Comparison of ENCODE assay signal across 8 mouse cellular contexts in the genomic region with DNA sequence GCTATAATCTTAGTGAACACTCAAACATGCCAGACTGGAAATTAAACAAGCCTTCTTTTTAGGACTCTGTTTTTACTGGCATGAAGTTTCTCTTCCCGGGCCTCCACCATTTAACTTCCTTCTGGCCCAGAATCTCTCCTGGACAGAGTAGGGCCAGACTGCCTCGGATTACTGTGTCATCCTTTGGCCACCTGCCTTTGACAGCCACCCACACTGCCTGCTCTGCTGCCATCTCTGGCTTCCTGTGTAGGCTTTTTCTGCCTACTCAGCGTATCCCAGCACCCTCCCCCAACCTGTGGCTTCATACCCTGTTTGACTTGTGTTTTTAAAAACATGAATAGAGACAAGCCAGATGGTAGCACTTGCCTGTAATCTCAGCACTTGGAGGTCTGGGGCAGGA.
DNase-seq lines count a peak whose midpoint lies in the region; ATAC-seq and TF ChIP-seq lines count a peak whose summit lies in the region.

No protein-coding gene starts in this region.

- peaks cover 28% of the 10 kb centered on the region for H3K36me3 ChIP-seq in forebrain, embryonic 13.5 days (ENCODE audit: poor library complexity, severe bottlenecking)
- H3K36me3 ChIP-seq in hindbrain, embryonic 12.5 days: peaks cover 16% of the 10 kb centered on the region; the same call in 1 of the 2 replicates

- TF ChIP-seq CTCF in layer of hippocampus, adult 2 months (conservative IDR thresholded peaks at IDR 0.05): no peak

- 0 out of 2 replicates have a peak, but pooled peaks cover 3% of the 10 kb centered on the region for H3K4me1 ChIP-seq in forebrain, embryonic 13.5 days
- H3K4me1 ChIP-seq in hindbrain, embryonic 12.5 days: peaks cover 4% of the 10 kb centered on the region; the same call in 1 of the 2 replicates

- peak; percentile 36; the same call in 1 of the 2 replicates for ATAC-seq in neutrophil, adult 5-6 weeks (ENCODE audit: extremely low read depth, insufficient number of reproducible peaks, low FRiP score, poor library complexity, severe bottlenecking)
- ATAC-seq in forebrain, embryonic 13.5 days: no peak
- no peak for ATAC-seq in hindbrain, embryonic 12.5 days (ENCODE audit: low FRiP score)

- H3K4me2 ChIP-seq in forebrain, embryonic 13.5 days: no peak overlapping the region
- no peak overlapping the region for H3K4me2 ChIP-seq in hindbrain, embryonic 12.5 days (replicated peaks)

- no peaks in the 10 kb centered on the region for H3K27me3 ChIP-seq in forebrain, embryonic 13.5 days
- no peaks in the 10 kb centered on the region for H3K27me3 ChIP-seq in hindbrain, embryonic 12.5 days

- no peaks in the 10 kb centered on the region for H3K9me3 ChIP-seq in forebrain, embryonic 13.5 days (replicated peaks)
- H3K9me3 ChIP-seq in hindbrain, embryonic 12.5 days (replicated peaks): no peaks in the 10 kb centered on the region

- H3K9ac ChIP-seq in forebrain, embryonic 13.5 days: no peak overlapping the region
- H3K9ac ChIP-seq in hindbrain, embryonic 12.5 days: no peak overlapping the region

- DNase-seq in layer of hippocampus, adult 11-12 months (ENCODE audit: low spot score): peak; percentile 73
- no peak for DNase-seq in layer of hippocampus, postnatal 25 days (ENCODE audit: extremely low spot score in 1 of 2, low spot score in 1 of 2)
- DNase-seq in adrenal gland, postnatal 25 days: peak; percentile 43
- peak; percentile 59 for DNase-seq in gastrocnemius, postnatal 10 days
- peak; percentile 65 for DNase-seq in layer of hippocampus, adult 2 months (ENCODE audit: low spot score in 2 of 2)

- WGBS in forebrain, embryonic 13.5 days: 76% methylated on average over 3 of the region's 3 CpGs
- WGBS in hindbrain, embryonic 12.5 days: 72% methylated on average over 3 of the region's 3 CpGs

- peak overlapping the region; percentile 60 for H3K27ac ChIP-seq in layer of hippocampus, adult 2 months
- no peak overlapping the region for H3K27ac ChIP-seq in forebrain, embryonic 13.5 days
- H3K27ac ChIP-seq in hindbrain, embryonic 12.5 days: no peak overlapping the region

- H3K4me3 ChIP-seq in layer of hippocampus, adult 2 months: no peak overlapping the region
- no peak overlapping the region for H3K4me3 ChIP-seq in forebrain, embryonic 13.5 days
- H3K4me3 ChIP-seq in hindbrain, embryonic 12.5 days: no peak overlapping the region

Comparison
In these comparisons a context has a peak if more than half of its experiments do, and no peak if none do; other contexts are left out.
1. DNase-seq: peak in layer of hippocampus, adult 11-12 months (single experiment), adrenal gland, postnatal 25 days (single experiment), gastrocnemius, postnatal 10 days (single experiment) and layer of hippocampus, adult 2 months (2 of 2); none in layer of hippocampus, postnatal 25 days (0 of 2).